Mouse (Mus musculus) hindbrain, embryonic 16.5 days (tissue): ENCODE measurements around the gene Rab43. TPM values are rescaled to one million over a fixed set of nuclear protein-coding genes. Genes with fewer than 3 reads are reported as not detected.

Experiments used
- ATAC-seq: fragments of 200-750 bp; cut with Nextera tagmentation; 2 replicates; pipeline ENCODE4 v1.8.0; 2017; ENCODE audit warnings: moderate TSS enrichment, moderate library complexity
- H3K27ac ChIP-seq: fragments of 300-500 bp; sonication (generic); 2 replicates; pipeline ENCODE4 v1.5.1; 2014; ENCODE audit warnings: low read depth, mild to moderate bottlenecking, control low read depth, low read length, moderate library complexity
- H3K27me3 ChIP-seq: fragments of 300-500 bp; sonication (generic); replicated peaks from 2 replicates; pipeline ENCODE4 v1.6.1; 2014; ENCODE audit warnings: low read length; ENCODE audit not compliant: control insufficient read depth, insufficient read depth
- H3K36me3 ChIP-seq: fragments of 300-500 bp; sonication (generic); 2 replicates; pipeline ENCODE4 v1.6.1; 2014; ENCODE audit warnings: mild to moderate bottlenecking, low read length, moderate library complexity, mixed read lengths; ENCODE audit not compliant: control insufficient read depth, insufficient read depth
- H3K4me1 ChIP-seq: fragments of 300-500 bp; sonication (generic); 2 replicates; pipeline ENCODE4 v1.6.1; 2014; ENCODE audit warnings: low read depth, low read length; ENCODE audit not compliant: control insufficient read depth, insufficient read depth
- H3K4me2 ChIP-seq: fragments of 300-500 bp; sonication (generic); 2 replicates; pipeline ENCODE4 v1.6.1; 2014; ENCODE audit warnings: mild to moderate bottlenecking, low read length, control low read depth, moderate library complexity
- H3K4me3 ChIP-seq: fragments of 300-500 bp; sonication (generic); 2 replicates; pipeline ENCODE4 v1.5.1; 2014; ENCODE audit warnings: mild to moderate bottlenecking, low read length, control low read depth, moderate library complexity
- H3K9ac ChIP-seq: fragments of 300-500 bp; sonication (generic); 2 replicates; pipeline ENCODE4 v1.6.1; 2014; ENCODE audit warnings: low read depth, mild to moderate bottlenecking, control low read depth, low read length, moderate library complexity
- H3K9me3 ChIP-seq: fragments of 300-500 bp; sonication (generic); 2 replicates; pipeline ENCODE4 v1.6.1; 2014; ENCODE audit warnings: mild to moderate bottlenecking, low read length, moderate library complexity; ENCODE audit not compliant: control insufficient read depth
- WGBS: fragments of 180-500 bp; shearing (Covaris S2); extraction: QIAGEN DNeasy Blood & Tissue Kit; methylation state at CpG from one replicate; pipeline ENCODE4 v1.1.7; 2014; 5-methylcytosine and 5-hydroxymethylcytosine counted together
- polyA plus RNA-seq: library from polyadenylated mRNA; unstranded; fragments of >200 nt; fragmentation: Nextera tagmentation; extraction: Ambion mirVana; gene quantifications from 2 replicates; pipeline ENCODE4 v1.2.1, GENCODE M21; 2015

Rab43 gene
- polyA plus RNA-seq, 1 experiment from 2014 or later, result 9.4 TPM

DNA sequence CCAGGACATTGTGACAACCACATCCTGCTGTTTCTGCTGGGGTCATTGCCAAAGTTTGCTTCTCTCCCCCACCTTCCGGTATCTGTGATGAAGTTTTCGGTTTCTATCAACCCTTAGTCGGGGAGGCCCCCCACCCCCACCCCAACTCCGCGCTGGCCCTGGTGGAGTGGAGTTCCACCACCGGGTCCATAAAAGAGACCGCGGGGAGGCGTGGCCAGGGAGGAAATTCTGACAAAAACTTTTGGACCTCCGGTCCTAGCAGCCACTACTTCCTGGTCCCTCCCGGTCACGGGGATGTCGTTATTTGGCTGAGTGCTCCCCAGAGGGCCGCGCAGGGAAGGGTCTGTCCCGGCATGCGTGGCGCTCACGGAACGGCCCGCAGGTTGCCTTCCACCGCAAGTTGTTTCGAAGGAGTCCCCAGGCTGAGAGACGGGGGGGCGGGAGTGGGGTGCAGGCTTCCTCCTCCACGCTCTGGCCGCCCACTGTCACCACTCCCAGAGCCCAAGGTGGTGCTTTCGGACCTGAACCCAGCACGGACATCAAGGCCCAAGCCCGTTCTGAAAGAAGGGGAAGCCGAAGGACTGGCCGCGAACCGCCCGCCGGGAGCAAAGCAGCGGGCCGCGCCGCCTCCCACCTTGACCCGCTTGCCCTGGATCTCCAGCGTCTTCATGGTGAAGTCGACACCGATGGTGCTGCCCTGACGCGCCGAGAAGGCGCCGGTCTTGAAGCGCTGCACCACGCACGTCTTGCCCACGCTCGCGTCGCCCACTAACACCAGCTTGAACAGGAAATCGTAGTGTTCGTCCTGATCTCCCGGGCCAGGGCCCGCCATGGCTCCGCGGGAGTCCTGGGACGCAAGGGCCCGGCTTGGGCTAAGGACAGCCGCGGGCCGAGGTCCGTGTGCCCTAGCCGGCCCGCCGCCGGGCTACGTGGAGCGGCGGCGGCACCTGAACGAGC is 973 bp downstream of the Rab43 start:
- peaks cover 10% of the 10 kb centered on the region for H3K4me1 ChIP-seq
- peak overlapping the region; percentile 80 for H3K27ac ChIP-seq
- peak overlapping the region; percentile 95 for H3K4me2 ChIP-seq
- under 1% methylated on average over 60 of the region's 77 CpGs for whole genome bisulfite sequencing
- H3K36me3 ChIP-seq, result no peaks in the 10 kb centered on the region
- no peaks in the 10 kb centered on the region for H3K27me3 ChIP-seq
- peak; percentile 6; the same call in 1 of the 2 replicates for ATAC-seq
- H3K9me3 ChIP-seq, result no peaks in the 10 kb centered on the region
- H3K4me3 ChIP-seq, result peak overlapping the region; percentile 86
- H3K9ac ChIP-seq, result peak overlapping the region; percentile 85

DNA sequence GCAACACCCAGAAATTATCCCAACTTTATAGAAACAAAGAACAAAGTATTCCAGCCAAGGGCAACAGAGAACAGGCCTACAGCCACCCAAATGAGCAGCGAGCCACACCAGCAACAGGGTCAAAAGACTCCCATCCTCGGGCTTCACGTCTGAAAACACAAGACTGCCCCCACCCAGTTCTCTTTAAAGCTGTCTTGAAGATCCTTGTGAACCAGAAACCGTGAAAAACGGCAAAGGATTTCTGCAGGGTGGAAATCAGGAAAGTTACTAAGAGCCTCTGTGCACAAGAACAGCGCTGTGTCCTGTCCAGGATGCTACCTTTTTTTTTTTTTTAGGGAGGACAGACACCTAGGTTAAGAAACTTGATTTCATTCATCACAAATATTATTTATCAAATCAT is 1.7 kb downstream of the Rab43 start:
- H3K27ac ChIP-seq, result no peak overlapping the region
- no peaks in the 10 kb centered on the region for H3K36me3 ChIP-seq
- H3K4me2 ChIP-seq, result peak overlapping the region; percentile 95
- H3K27me3 ChIP-seq, result no peaks in the 10 kb centered on the region
- 42% methylated on average over 6 of the region's 6 CpGs for WGBS
- no peak overlapping the region; the same call in 1 of the 2 replicates for H3K9ac ChIP-seq
- peaks cover 10% of the 10 kb centered on the region for H3K4me1 ChIP-seq
- ATAC-seq, result no peak
- H3K9me3 ChIP-seq, result no peaks in the 10 kb centered on the region
- peak overlapping the region; percentile 86 for H3K4me3 ChIP-seq

DNA sequence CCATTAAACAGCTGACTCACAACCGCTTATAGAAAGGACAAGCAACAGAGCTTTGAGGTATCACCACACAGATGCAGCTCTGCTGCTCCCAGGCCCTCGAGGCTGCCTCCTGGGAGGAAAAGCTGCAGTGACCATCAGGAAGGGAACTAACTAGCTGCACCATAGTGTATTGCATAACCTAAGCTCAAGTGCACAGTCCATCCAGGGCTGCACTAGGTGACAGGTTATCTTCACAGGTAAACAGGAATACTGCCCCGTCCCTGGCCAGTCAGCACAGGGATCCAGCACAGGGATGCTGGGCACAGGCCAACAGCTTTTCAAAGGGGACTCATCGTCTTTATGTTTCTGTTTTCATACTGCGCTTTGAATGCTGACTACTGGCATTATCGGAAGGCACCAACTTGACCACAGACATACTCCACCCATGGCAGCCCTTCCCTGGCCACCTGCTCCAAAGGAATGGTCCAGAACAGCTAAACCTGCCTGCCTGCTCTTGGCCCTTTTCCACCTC is 2.3 kb downstream of the Rab43 start:
- H3K27ac ChIP-seq, result no peak overlapping the region
- H3K27me3 ChIP-seq, result no peaks in the 10 kb centered on the region
- H3K4me3 ChIP-seq, result no peak overlapping the region
- WGBS, result 81% methylated on average over 6 of the region's 6 CpGs
- no peaks in the 10 kb centered on the region for H3K9me3 ChIP-seq
- no peak for ATAC-seq
- H3K4me1 ChIP-seq, result peaks cover 10% of the 10 kb centered on the region
- no peak overlapping the region; the same call in 1 of the 2 replicates for H3K4me2 ChIP-seq
- H3K36me3 ChIP-seq, result no peaks in the 10 kb centered on the region
- no peak overlapping the region for H3K9ac ChIP-seq

GRCm38 (mm10) chr6:87809144-87809543 is 2.8 kb downstream of the Rab43 start:
- WGBS, result 94% methylated on average over 2 of the region's 2 CpGs
- ATAC-seq, result no peak
- no peaks in the 10 kb centered on the region for H3K9me3 ChIP-seq
- H3K4me3 ChIP-seq, result no peak overlapping the region
- H3K27ac ChIP-seq, result no peak overlapping the region
- no peak overlapping the region for H3K9ac ChIP-seq
- no peak overlapping the region for H3K4me2 ChIP-seq
- H3K4me1 ChIP-seq, result peaks cover 10% of the 10 kb centered on the region
- no peaks in the 10 kb centered on the region for H3K36me3 ChIP-seq
- H3K27me3 ChIP-seq, result no peaks in the 10 kb centered on the region

- H3K4me3 ChIP-seq, result no peak overlapping the region
- H3K36me3 ChIP-seq, result no peaks in the 10 kb centered on the region
- no peak overlapping the region for H3K4me2 ChIP-seq
- H3K9me3 ChIP-seq, result no peaks in the 10 kb centered on the region
- no peak for ATAC-seq
- no peak overlapping the region for H3K9ac ChIP-seq
- no peak overlapping the region for H3K27ac ChIP-seq
- no peaks in the 10 kb centered on the region for H3K27me3 ChIP-seq
- peaks cover 10% of the 10 kb centered on the region for H3K4me1 ChIP-seq
- WGBS, result 80% methylated on average over 3 of the region's 3 CpGs
Observed at GRCm38 (mm10) chr6:87808521-87808920, 3.4 kb downstream of the Rab43 start.

GRCm38 (mm10) chr6:87807735-87808440 is 4.1 kb downstream of the Rab43 start:
- H3K36me3 ChIP-seq, result no peaks in the 10 kb centered on the region
- no peak for ATAC-seq
- 94% methylated on average over 4 of the region's 4 CpGs for WGBS

DNA sequence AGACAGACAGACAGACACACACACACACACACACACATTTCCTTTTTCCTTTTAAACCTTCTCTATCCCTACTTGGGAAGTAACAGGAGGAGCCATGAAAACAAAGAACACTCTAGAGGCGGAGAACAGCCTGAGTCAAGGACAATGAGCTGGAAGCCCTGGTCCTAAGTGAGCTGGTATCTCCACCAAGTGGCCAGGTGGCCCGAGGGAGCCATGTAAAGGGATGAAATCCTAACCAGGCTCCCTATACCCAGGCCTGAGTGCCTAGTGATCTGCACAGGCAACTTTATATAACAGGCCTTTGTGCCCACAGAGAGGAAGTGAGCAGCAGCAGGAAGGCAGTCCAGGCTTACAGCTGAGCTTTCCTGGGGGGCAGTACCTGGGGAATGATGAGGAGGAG is 5.1 kb downstream of the Rab43 start:
- Histone ChIP-seq H3K27me3 (no peaks in the 10 kb centered on the region), H3K36me3 (no peaks in the 10 kb centered on the region), H3K27ac (no peak overlapping the region), H3K4me3 (no peak overlapping the region), H3K4me1 (peaks cover 6% of the 10 kb centered on the region), H3K9me3 (no peaks in the 10 kb centered on the region), H3K4me2 (no peak overlapping the region), H3K9ac (no peak overlapping the region)
- 67% methylated on average over 2 of the region's 2 CpGs for WGBS
- no peak for ATAC-seq

More at GRCm38 (mm10) chr6:87807735-87808440, 4.1 kb downstream of the Rab43 start:
- Histone ChIP-seq H3K27ac (no peak overlapping the region), H3K9ac (no peak overlapping the region), H3K4me3 (no peak overlapping the region), H3K9me3 (no peaks in the 10 kb centered on the region), H3K4me1 (peaks cover 10% of the 10 kb centered on the region), H3K4me2 (no peak overlapping the region), H3K27me3 (no peaks in the 10 kb centered on the region)

- H3K4me3 ChIP-seq, result no peak overlapping the region
- ATAC-seq, result no peak
- no peaks in the 10 kb centered on the region for H3K27me3 ChIP-seq
- no peak overlapping the region for H3K27ac ChIP-seq
- H3K9me3 ChIP-seq, result no peaks in the 10 kb centered on the region
- peaks cover 6% of the 10 kb centered on the region for H3K4me1 ChIP-seq
- no peaks in the 10 kb centered on the region for H3K36me3 ChIP-seq
- no peak overlapping the region for H3K9ac ChIP-seq
- WGBS, result 78% methylated on average over 2 of the region's 2 CpGs
- no peak overlapping the region for H3K4me2 ChIP-seq
Observed at GRCm38 (mm10) chr6:87806028-87806427, 5.9 kb downstream of the Rab43 start.

- ATAC-seq, result no peak
Observed at GRCm38 (mm10) chr6:87805448-87805847, 6.5 kb downstream of the Rab43 start.

More at GRCm38 (mm10) chr6:87805448-87805847, 6.5 kb downstream of the Rab43 start:
- H3K4me2 ChIP-seq, result no peak overlapping the region
- H3K4me1 ChIP-seq, result peaks cover 3% of the 10 kb centered on the region; the same call in 1 of the 2 replicates
- no peak overlapping the region for H3K9ac ChIP-seq
- no peaks in the 10 kb centered on the region for H3K9me3 ChIP-seq
- no peak overlapping the region for H3K27ac ChIP-seq
- H3K27me3 ChIP-seq, result no peaks in the 10 kb centered on the region
- no peak overlapping the region for H3K4me3 ChIP-seq
- WGBS, result 90% methylated on average over 7 of the region's 7 CpGs
- H3K36me3 ChIP-seq, result no peaks in the 10 kb centered on the region
